Mouse (Mus musculus) bone marrow macrophage, adult 2 months (primary cell): ENCODE measurements around the gene Irf3.

Experiments
- CTCF ChIP-seq: IDR thresholded peaks from 2 replicates; pipeline ENCODE4 v1.5.1; 2012; ENCODE audit warnings: low read depth, mild to moderate bottlenecking, low read length, moderate library complexity
- POLR2A ChIP-seq: IDR thresholded peaks from 2 replicates; pipeline ENCODE4 v1.6.1; 2012; ENCODE audit warnings: mild to moderate bottlenecking, low read depth, low read length, borderline replicate concordance

GRCm38 (mm10) chr7:44964990-44965389 lies 32.5 kb upstream of the Irf3 start:
- TF ChIP-seq POLR2A, result no peak
- no peak for TF ChIP-seq CTCF
